Mouse (Mus musculus) layer of hippocampus, postnatal 10 days (tissue): ENCODE results near the gene Trim44. TPM values are rescaled to one million over a fixed set of nuclear protein-coding genes. Genes with fewer than 3 reads are reported as not detected.
A peak's percentile ranks its signal among the peaks of the same experiment; 100 is the strongest.

Source experiments
- DNase-seq, 2 experiments: peaks; one replicate each; pipeline ENCODE4 v3.0.0; 2021; ENCODE audit warnings: low spot score in 2 of 2
- long read RNA-seq: library from polyadenylated mRNA; stranded (forward); transcript quantifications from one replicate; pipeline ENCODE4 v2.0.0, GENCODE M21; 2023
- total RNA-seq, 2 experiments: library from RNA; stranded (reverse); gene quantifications; 2 replicates each; pipeline ENCODE4 v1.2.3; 2021

Gene Trim44
- 100 to 1,000 TPM; 162 to 165 TPM for total RNA-seq
- long read RNA-seq, full-length matches to known transcripts, result 1 of 71 reads
- long read RNA-seq, partial matches to known transcripts, result 2 of 71 reads
- long read RNA-seq, other reads (novel, unspliced or antisense), result 68 of 71 reads

DNA sequence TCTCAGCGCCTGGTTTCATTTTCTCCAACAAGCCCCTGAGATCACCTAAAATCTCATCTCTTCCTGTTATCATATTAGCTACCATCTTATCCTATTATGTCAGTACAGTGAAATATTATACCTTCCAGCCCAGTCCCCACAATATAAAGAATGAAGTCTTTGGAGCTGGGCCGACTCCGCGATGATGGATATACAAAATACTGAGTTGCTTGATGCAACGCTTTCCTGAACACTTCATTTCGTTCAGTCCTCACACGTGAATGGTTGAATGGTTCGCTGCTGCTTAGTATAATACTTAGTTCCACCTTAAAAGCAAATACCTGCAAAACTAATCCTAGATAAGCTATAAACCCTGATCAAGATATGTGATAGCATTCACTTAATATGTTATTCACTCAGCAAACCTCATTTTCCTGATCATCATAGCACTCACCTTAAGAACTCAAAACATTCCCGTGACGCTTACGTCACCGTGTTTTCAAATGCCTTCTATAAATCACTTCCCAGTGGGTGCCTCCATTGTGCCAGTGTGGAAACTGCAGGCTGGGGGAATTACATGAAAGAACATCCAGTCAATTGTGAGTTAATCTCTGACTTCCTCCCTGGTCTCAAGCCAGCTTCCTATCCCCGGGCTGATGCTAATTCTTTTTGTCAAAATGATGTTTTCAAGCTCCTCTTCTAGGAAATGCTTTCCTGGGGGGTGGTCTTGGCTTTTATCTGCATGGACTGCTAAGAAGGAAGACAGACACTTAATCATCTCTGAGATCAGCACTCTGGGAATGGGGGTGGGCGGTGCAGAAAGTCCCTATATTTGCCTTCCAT is at the start of gene Trim44:
Gene Trim44 (minus strand): TSS at position 466 of the 822 bp plus-strand sequence.
- DNase-seq, result no peak

DNA sequence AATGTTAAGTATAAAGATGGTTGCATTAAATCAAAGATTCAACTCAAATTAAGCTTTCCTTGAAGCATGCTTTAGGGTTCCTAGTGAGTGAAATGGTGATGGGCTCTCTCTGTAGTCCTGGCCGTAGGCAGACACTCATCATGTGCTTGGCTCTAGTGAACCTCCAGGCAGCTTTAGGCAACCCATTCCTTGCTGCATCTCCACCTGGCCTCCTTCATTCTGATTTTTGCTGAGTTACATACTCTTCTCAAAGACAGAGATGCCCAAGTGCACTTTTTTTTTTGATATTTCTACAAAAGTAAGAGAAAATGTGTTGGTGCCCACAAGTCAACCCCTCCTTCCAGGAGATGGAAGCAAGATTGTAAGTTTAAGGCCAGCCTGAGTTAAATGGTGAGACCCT is 47.5 kb upstream of the Trim44 start:
- no peak for DNase-seq

- DNase-seq, result no peak
Observed at GRCm38 (mm10) chr2:102453447-102453846, 45.8 kb upstream of the Trim44 start.

DNA sequence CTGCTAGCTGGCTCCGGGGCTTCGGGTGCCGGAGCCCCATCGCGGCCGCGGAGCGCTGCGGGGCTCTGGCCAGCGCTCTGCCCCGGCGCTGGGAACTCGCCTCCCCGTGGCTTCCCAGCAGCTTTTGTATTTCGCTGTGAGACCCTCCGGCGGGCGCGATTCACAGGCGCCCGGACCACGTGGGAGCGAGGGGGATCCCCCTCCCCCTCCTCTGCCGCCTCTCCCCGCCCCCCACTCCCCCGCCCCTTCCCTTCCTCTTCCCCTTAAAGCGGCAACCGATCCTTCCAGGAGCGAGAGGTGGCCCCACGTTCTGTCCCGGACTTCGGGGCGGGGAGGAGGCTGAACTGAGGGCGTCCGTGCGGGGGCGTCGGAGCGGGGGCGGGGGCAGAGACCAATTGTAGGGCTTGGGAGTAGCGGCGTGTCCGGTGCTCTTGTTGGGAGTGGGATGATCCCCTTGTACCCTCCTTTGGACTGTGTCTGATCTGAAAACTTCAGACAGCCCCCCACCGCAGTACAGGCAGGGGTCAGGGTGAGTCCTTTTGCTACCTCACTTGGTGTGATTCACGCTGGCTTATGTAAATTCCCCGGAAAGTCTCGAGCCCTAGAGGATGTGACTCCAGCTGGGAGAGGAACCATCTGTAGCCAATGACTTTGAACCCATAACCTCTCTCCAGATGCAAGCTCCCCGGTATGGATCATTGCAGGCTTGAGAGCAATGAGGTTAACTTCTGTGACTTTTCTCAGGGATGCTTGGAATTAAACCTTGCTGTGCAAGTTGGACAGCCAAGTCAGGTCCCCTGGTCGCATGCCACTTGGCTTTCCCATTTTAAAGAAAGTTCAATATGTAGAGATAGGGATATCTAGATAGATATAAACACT is 44.3 kb upstream of the Trim44 start, which contains the start of gene Fjx1:
Gene Fjx1 (minus strand): TSS at position 829 of the 879 bp plus-strand sequence.
- DNase-seq, result peak in 1 of 2 experiments; percentile 81

GRCm38 (mm10) chr2:102450761-102451670 is 43.4 kb upstream of the Trim44 start:
- peak; percentile 60 to 67 for DNase-seq

DNA sequence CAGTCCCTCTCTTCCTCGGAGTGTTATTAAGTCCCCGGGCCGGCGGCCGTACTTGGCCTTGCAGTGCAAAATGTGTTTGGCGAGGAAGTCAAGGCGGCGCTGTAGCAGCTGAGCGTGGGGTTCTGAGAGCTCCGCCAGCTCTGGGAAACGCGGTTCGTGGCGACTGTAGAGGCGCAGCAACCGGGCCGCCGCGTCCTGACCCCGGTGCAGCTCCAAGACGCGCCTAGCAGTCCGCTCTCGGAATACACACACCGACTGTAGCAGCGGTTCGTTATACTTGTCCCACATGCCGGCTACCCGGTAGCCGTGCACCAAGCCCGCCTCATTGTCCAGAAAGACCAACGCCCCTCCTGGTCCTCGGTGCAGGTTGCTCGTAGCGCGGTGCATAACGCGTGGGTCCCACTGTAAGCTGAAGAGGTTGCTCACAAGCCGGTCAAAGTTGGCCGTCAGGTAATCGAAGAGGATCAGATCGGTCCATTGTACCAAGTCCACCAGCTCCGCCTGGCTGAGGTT is 42.7 kb upstream of the Trim44 start:
- peak; percentile 61 to 68 for DNase-seq

DNA sequence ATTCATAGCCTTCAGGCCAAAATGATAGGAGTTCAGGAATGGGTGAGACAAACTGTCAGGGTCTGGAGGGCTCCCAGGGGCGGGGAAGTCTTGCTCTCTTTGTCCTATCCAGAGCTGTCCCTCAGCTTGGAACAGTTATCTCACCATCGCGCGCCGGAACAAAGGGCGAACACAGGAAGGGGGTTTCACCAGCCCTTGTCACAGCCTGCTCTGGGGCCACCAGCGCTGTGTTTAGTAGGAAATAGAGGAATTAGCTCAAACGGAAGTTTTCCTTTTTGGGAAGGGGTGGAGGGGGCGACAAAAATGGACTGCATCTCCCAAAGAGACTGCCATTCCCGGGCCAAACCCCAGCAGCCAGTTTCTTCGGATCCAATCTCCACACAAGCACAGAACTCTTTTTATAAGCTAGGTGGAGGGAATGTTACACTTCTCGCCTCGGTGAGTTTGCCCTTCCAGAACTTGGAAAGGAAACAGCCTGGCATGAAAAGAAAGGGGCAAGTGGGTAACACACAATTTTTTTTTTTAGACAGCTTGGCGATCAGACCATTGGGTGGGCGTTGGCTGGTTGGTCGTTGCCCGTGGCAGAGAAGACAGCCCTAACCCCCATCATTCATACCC is 42.1 kb upstream of the Trim44 start:
- peak; percentile 42 to 50 for DNase-seq

DNA sequence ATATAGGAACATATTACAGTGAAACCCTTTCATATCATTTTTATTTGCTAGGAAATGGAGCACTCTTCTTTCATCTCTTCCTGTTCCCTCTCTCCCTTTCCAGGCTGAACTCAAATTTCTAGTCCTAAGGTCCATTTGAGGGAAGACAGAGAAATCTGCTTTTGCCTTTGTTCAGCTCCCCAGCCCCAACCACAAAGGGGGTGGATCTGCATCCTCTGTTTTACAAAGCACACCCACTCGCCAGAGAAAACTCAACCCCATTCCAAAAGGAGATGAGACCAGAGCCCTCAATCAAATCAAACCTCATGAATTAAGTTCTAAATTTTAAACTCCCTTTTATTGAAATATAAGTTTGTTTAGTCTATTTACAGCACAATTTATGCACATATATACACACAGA is 41.4 kb upstream of the Trim44 start:
- DNase-seq, result no peak

DNA sequence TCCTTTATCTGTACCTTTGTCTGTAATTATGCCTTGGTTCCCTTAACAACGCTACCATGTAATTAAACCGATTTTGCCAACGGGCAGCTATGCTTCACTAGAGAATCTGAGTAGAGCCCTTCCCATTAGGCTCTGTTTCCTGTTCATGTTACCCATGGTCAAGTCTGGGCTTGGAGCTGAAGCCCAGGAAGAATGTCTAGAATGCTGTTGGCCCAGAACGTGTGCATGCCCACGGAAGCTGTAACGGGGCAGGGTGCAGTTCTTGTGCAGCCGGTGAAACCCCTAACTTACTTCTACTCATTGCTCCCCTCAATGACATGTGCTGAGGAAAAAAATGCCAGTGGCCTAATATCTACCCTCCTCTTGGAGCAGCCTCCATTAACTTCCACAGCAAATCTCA is 40.2 kb upstream of the Trim44 start:
- no peak for DNase-seq

DNA sequence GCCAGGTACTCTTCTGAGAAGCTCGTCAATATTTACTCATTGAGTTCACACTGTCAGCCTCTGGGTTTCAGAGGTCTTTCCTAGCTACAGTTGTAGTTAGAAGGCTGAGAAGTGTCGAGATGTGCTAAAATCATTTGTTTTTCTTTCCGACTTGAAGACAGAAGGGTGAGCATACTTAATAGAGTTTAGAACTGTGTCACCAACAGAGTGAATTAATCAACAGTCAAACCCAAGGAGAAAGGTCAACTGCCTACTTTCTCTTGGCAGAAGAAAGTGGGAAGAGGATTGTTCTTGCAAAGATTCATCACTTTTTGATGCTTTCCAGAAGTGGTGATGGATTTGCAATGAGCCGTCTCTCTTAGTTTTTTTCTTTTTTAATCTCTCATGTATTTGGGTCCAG is 39.2 kb upstream of the Trim44 start:
- no peak for DNase-seq

DNA sequence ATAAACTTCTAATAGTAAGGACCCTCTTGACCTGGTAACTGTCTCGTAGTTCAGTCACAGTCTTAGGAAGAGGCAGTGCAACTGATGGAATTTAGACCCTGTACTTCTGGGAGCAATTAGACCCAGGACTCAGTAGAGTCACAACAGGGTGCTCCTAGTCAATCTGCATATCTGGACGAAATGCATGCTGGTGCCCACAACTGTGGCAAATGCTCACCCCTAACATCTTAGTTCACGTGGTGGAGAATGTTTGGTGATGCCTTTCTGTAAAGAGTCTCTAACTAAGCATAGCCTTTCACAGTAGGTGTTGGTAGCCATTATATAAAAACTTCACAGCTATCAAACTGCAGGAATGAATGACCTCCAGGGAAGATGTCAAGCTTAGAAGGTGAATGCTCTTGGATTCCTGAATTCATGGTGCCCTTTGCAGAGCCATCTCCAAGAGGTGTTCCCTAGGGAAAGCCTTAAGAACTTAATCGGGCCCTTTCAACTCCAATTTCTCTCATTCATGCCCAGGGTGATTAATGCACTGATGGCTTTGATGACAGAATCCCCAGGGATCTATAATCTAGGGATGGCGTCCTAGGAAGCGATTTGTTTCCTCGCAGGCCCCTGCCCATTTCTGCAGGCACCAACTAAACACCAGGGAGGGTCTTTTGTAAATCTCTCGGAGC is 29.9 kb upstream of the Trim44 start:
- no peak for DNase-seq

- DNase-seq, result no peak
Observed at GRCm38 (mm10) chr2:102433879-102434278, 26.3 kb upstream of the Trim44 start.

- no peak for DNase-seq
Observed at GRCm38 (mm10) chr2:102431084-102431483, 23.5 kb upstream of the Trim44 start.

- DNase-seq, result no peak
Observed at GRCm38 (mm10) chr2:102427974-102428373, 20.3 kb upstream of the Trim44 start.

DNA sequence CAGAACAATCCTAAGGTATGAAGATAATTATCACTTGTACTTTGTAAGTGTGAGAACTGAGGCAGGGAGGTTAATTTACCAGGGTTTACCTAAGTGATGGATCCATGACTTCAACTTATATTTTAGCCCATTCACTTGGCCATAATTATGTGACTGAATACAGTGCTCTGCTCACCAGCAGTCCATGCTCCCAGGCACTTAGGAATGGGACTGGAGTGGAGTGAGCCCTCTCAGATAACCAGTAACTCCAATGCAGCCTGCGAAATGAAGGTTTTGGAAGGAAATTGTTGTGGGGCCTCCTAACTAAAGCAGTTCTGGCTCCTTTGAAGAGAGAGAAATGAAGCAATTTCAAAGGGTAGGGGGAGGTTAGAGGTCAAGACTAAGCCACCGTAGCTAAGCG is 18.8 kb upstream of the Trim44 start:
- no peak for DNase-seq

- DNase-seq, result no peak
Observed at GRCm38 (mm10) chr2:102416149-102416743, 8.6 kb upstream of the Trim44 start.

- no peak for DNase-seq
Observed at GRCm38 (mm10) chr2:102412738-102413137, 5.1 kb upstream of the Trim44 start.

DNA sequence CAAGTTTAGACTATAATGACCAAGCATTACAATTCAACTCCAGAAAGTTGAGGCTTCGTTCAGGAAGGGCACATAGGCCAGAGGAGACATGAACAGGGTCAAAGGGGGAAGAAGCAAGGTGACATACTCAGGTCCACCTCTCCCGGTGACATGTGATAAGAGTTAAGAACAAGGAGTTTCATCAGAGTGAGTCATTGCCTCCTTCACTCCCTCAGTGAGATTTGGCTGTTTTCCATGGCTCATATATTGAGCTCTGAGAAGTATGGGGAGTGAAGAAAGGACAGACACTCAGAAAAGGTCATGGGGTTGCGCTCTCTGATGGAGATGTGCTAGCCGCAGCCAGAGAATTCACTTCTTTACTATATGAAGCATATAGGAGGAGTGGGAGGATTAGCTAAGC is 3.0 kb upstream of the Trim44 start:
- DNase-seq, result no peak

DNA sequence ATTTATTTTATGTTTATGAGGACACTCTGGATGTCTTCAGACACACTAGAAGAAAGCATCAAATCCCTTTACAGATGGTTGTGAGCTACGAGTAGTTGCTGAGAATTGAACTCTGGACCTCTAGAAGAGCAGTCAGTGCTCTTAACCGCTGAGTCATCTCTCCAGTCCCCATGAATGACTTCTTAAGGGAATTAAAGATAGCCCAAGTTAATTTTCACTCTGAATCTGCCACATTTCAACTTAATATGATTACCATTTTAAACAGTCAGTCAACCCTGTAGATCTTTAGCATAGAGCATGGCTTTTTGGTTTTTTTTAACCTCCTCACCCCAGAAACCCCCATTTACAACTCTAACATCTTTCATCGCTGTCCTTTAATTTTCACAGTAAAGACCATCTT is 2.1 kb upstream of the Trim44 start:
- DNase-seq, result no peak
